Mouse (Mus musculus) thymus, adult 2 months (tissue): Measurements from ENCODE around the gene Cldn4.

ENCODE experiments used
- CTCF ChIP-seq: fragments of 200-500 bp; IDR thresholded peaks from 2 replicates; pipeline ENCODE4 v1.5.1; 2012; ENCODE audit warnings: mild to moderate bottlenecking, control low read depth, low read length, moderate library complexity, borderline replicate concordance; ENCODE audit not compliant: control insufficient read depth, poor library complexity, insufficient read depth; ENCODE audit errors: extremely low read depth
- POLR2A ChIP-seq: fragments of 200-500 bp; IDR thresholded peaks from 2 replicates; pipeline ENCODE4 v1.6.1; 2012; ENCODE audit warnings: mild to moderate bottlenecking, low read length, control low read depth, moderate library complexity; ENCODE audit not compliant: control insufficient read depth, poor library complexity, insufficient read depth; ENCODE audit errors: extremely low read depth

GRCm38 (mm10) chr5:134989741-134990140 is 43.0 kb upstream of the Cldn4 start:
- TF ChIP-seq POLR2A: no peak
- no peak for TF ChIP-seq CTCF
